Mouse (Mus musculus): ENCODE measurements around the gene Rbm8a.

DNA sequence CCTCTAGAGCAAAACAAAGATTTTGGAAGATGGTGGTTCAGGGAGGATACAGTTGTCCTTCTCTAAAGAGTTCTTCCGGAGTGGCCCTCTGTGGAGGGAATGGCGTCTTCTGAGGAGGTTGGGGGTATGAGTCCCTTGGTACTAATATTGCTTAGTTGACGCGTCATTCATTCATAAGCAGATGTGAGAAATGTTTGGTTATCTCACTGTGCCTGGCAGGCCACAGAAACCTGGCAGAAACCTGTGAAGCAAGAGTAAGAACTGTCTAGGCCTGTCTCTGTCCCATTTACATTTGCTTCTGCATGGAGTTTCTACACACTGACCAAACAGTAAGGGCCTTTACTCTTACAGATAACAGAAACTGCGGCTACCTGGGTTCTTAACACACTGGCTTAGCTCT, 41.8 kb downstream of the Rbm8a start:
- TF ChIP-seq CTCF (IDR thresholded peaks at IDR 0.05; ENCODE audit: low read depth, low read length) (no peak), POLR2A (IDR thresholded peaks at IDR 0.05; ENCODE audit: insufficient read depth, low read length) (no peak), EP300 (IDR thresholded peaks at IDR 0.05; ENCODE audit: insufficient read depth, low read depth, low read length) (no peak)
